Mouse (Mus musculus) heart, adult 8-10 months (tissue): ENCODE data around the gene Defb13. TPM values are rescaled to one million over a fixed set of nuclear protein-coding genes. Genes with fewer than 3 reads are reported as not detected.
"Not testable (repeated sequence)": the region's sequence is repeated elsewhere in the genome, so short reads cannot be mapped to it uniquely, and the experiment has no call there.

Source experiments
- DNase-seq: peaks from one replicate; pipeline ENCODE4 v3.0.0; 2022; ENCODE audit warnings: low spot score
- total RNA-seq, 4 experiments: library from RNA; stranded (reverse); gene quantifications; 2 replicates each; pipeline ENCODE4 v1.2.4; 2022

The Defb13 gene
- not detected for total RNA-seq

GRCm38 (mm10) chr8:21946462-21946861 is at the start of gene Defb13:
TSS of gene Defb13 (plus strand) at chr8:21946762.
- no peak for DNase-seq

GRCm38 (mm10) chr8:21906290-21906689 is 40.3 kb upstream of the Defb13 start, which contains the start of gene Defb11:
TSS of gene Defb11 (minus strand) at chr8:21906412.
- not testable (repeated sequence) for DNase-seq

GRCm38 (mm10) chr8:21911931-21912330 is 34.6 kb upstream of the Defb13 start:
- no peak for DNase-seq

- no peak for DNase-seq
Measured at GRCm38 (mm10) chr8:21912554-21912953, 34.0 kb upstream of the Defb13 start.

GRCm38 (mm10) chr8:21915625-21916024 is 30.9 kb upstream of the Defb13 start:
- DNase-seq = no peak

GRCm38 (mm10) chr8:21930754-21931153 is 15.8 kb upstream of the Defb13 start:
- DNase-seq = not testable (repeated sequence)

GRCm38 (mm10) chr8:21932610-21933009 is 14.0 kb upstream of the Defb13 start, which contains the start of gene Defb15:
TSS of gene Defb15 (minus strand) at chr8:21932710.
- no peak for DNase-seq

- DNase-seq = not testable (repeated sequence)
Measured at GRCm38 (mm10) chr8:21938052-21938451, 8.5 kb upstream of the Defb13 start, which contains the start of gene Defb35. TSS of gene Defb35 (plus strand) at chr8:21938352.

GRCm38 (mm10) chr8:21947311-21948017 is 902 bp downstream of the Defb13 start:
- no peak for DNase-seq

GRCm38 (mm10) chr8:21955321-21955720 is 8.8 kb downstream of the Defb13 start:
- DNase-seq = peak; percentile 4

- DNase-seq = no peak
Measured at GRCm38 (mm10) chr8:21956336-21956735, 9.8 kb downstream of the Defb13 start.

GRCm38 (mm10) chr8:21958414-21958813 is 11.9 kb downstream of the Defb13 start, which contains the start of gene Fam90a1a:
TSS of gene Fam90a1a (plus strand) at chr8:21958714.
- no peak for DNase-seq

GRCm38 (mm10) chr8:21966646-21967045 is 20.1 kb downstream of the Defb13 start:
- DNase-seq = no peak

- DNase-seq = no peak
Measured at GRCm38 (mm10) chr8:21969475-21969874, 22.9 kb downstream of the Defb13 start, which contains the start of gene Ccdc70. TSS of gene Ccdc70 (plus strand) at chr8:21969775.

- DNase-seq = no peak
Measured at GRCm38 (mm10) chr8:21978193-21978592, 31.6 kb downstream of the Defb13 start.

- no peak for DNase-seq
Measured at GRCm38 (mm10) chr8:21981664-21982337, 35.2 kb downstream of the Defb13 start.

- DNase-seq = peak; percentile 6
Measured at GRCm38 (mm10) chr8:21992184-21992583, 45.6 kb downstream of the Defb13 start.

- DNase-seq = no peak
Measured at GRCm38 (mm10) chr8:21995181-21995580, 48.6 kb downstream of the Defb13 start.
